Mouse (Mus musculus): ENCODE measurements at regions not wholly inside any gene's neighbourhood (a gene's known extent, or its start where the extent isn't known, plus 50 kb on each side); places are given as distances from the start of the nearest gene placed in this dataset.

- 72% methylated on average over 7 of the region's 7 CpGs for WGBS
- no peak for ATAC-seq (ENCODE audit: insufficient read depth, low FRiP score, low read depth)
- no peaks in the 10 kb centered on the region for H3K4me1 ChIP-seq
- H3K36me3 ChIP-seq: no peaks in the 10 kb centered on the region
- no peak overlapping the region for H3K4me3 ChIP-seq (replicated peaks)
- H3K4me2 ChIP-seq: no peak overlapping the region
- no peak overlapping the region for H3K27ac ChIP-seq
- no peaks in the 10 kb centered on the region for H3K9me3 ChIP-seq
- no peak overlapping the region for H3K9ac ChIP-seq
- H3K27me3 ChIP-seq (replicated peaks): no peaks in the 10 kb centered on the region
Measured at GRCm38 (mm10) chr10:66752237-66752810, 343.6 kb upstream of the Jmjd1c start.

GRCm38 (mm10) chr10:66756866-66757265, 339.1 kb upstream of the Jmjd1c start:
- no peaks in the 10 kb centered on the region for H3K4me1 ChIP-seq
- WGBS: 87% methylated on average over 4 of the region's 4 CpGs
- H3K4me2 ChIP-seq: no peak overlapping the region
- no peak for ATAC-seq (ENCODE audit: insufficient read depth, low FRiP score, low read depth)
- no peak overlapping the region for H3K9ac ChIP-seq
- H3K27me3 ChIP-seq (replicated peaks): no peaks in the 10 kb centered on the region
- no peak overlapping the region for H3K27ac ChIP-seq
- H3K9me3 ChIP-seq: no peaks in the 10 kb centered on the region
- H3K36me3 ChIP-seq: no peaks in the 10 kb centered on the region
- no peak overlapping the region for H3K4me3 ChIP-seq (replicated peaks)

- WGBS: 32% methylated on average over 21 of the region's 21 CpGs
- Histone ChIP-seq H3K4me2 (no peak overlapping the region), H3K36me3 (no peaks in the 10 kb centered on the region), H3K27me3 (replicated peaks) (no peaks in the 10 kb centered on the region), H3K9me3 (no peaks in the 10 kb centered on the region), H3K27ac (no peak overlapping the region), H3K4me3 (replicated peaks) (no peak overlapping the region), H3K4me1 (no peaks in the 10 kb centered on the region), H3K9ac (no peak overlapping the region)
- ATAC-seq (ENCODE audit: insufficient read depth, low FRiP score, low read depth): no peak
Measured at GRCm38 (mm10) chr10:66770161-66771030, 325.5 kb upstream of the Jmjd1c start.

- 63% methylated on average over 11 of the region's 11 CpGs for whole genome bisulfite sequencing
- ATAC-seq (ENCODE audit: insufficient read depth, low FRiP score, low read depth): 0 out of 2 replicates have a peak, but pooled peaks have one; percentile 39
- H3K9me3 ChIP-seq: no peaks in the 10 kb centered on the region
- no peak overlapping the region for H3K9ac ChIP-seq
- no peaks in the 10 kb centered on the region for H3K36me3 ChIP-seq
- no peak overlapping the region for H3K4me3 ChIP-seq (replicated peaks)
- H3K4me1 ChIP-seq: no peaks in the 10 kb centered on the region
- no peaks in the 10 kb centered on the region for H3K27me3 ChIP-seq (replicated peaks)
- no peak overlapping the region for H3K27ac ChIP-seq
- H3K4me2 ChIP-seq: no peak overlapping the region
Measured at GRCm38 (mm10) chr10:66780335-66781170, 315.4 kb upstream of the Jmjd1c start.

GRCm38 (mm10) chr10:66781171-66781510, 314.8 kb upstream of the Jmjd1c start:
- ATAC-seq (ENCODE audit: insufficient read depth, low FRiP score, low read depth): no peak
- no peak overlapping the region for H3K4me2 ChIP-seq
- no peaks in the 10 kb centered on the region for H3K4me1 ChIP-seq
- H3K9ac ChIP-seq: no peak overlapping the region
- H3K9me3 ChIP-seq: no peaks in the 10 kb centered on the region
- H3K27ac ChIP-seq: no peak overlapping the region
- H3K27me3 ChIP-seq (replicated peaks): no peaks in the 10 kb centered on the region
- 48% methylated on average over 1 of the region's 1 CpGs for WGBS
- H3K36me3 ChIP-seq: no peaks in the 10 kb centered on the region
- H3K4me3 ChIP-seq (replicated peaks): no peak overlapping the region

GRCm38 (mm10) chr10:66782025-66782424, 313.9 kb upstream of the Jmjd1c start:
- Histone ChIP-seq H3K27ac (no peak overlapping the region), H3K9ac (no peak overlapping the region), H3K9me3 (no peaks in the 10 kb centered on the region), H3K4me2 (no peak overlapping the region), H3K27me3 (replicated peaks) (no peaks in the 10 kb centered on the region), H3K36me3 (no peaks in the 10 kb centered on the region), H3K4me1 (no peaks in the 10 kb centered on the region), H3K4me3 (replicated peaks) (no peak overlapping the region)
- no peak for ATAC-seq (ENCODE audit: insufficient read depth, low FRiP score, low read depth)
- WGBS: 91% methylated on average over 5 of the region's 5 CpGs

- WGBS: 81% methylated on average over 7 of the region's 7 CpGs
- no peaks in the 10 kb centered on the region for H3K9me3 ChIP-seq
- ATAC-seq (ENCODE audit: insufficient read depth, low FRiP score, low read depth): no peak
Measured at GRCm38 (mm10) chr10:66787812-66788211, 308.1 kb upstream of the Jmjd1c start.

GRCm38 (mm10) chr10:66796296-66796695, 299.6 kb upstream of the Jmjd1c start:
- ATAC-seq (ENCODE audit: insufficient read depth, low FRiP score, low read depth): no peak
- no peak overlapping the region for H3K9ac ChIP-seq
- H3K4me1 ChIP-seq: no peaks in the 10 kb centered on the region
- no peak overlapping the region for H3K4me3 ChIP-seq (replicated peaks)
- H3K9me3 ChIP-seq: no peaks in the 10 kb centered on the region
- H3K36me3 ChIP-seq: no peaks in the 10 kb centered on the region
- WGBS: 89% methylated on average over 9 of the region's 9 CpGs
- H3K4me2 ChIP-seq: no peak overlapping the region
- H3K27ac ChIP-seq: no peak overlapping the region
- no peaks in the 10 kb centered on the region for H3K27me3 ChIP-seq (replicated peaks)

More at GRCm38 (mm10) chr10:66787812-66788211, 308.1 kb upstream of the Jmjd1c start:
- Histone ChIP-seq H3K27me3 (replicated peaks) (no peaks in the 10 kb centered on the region), H3K4me1 (no peaks in the 10 kb centered on the region), H3K27ac (no peak overlapping the region), H3K4me2 (no peak overlapping the region), H3K9ac (no peak overlapping the region), H3K36me3 (no peaks in the 10 kb centered on the region), H3K4me3 (replicated peaks) (no peak overlapping the region)

GRCm38 (mm10) chr10:66802691-66803090, 293.2 kb upstream of the Jmjd1c start:
- no peak overlapping the region for H3K4me2 ChIP-seq
- no peak overlapping the region for H3K4me3 ChIP-seq (replicated peaks)
- H3K9me3 ChIP-seq: no peaks in the 10 kb centered on the region
- no peaks in the 10 kb centered on the region for H3K27me3 ChIP-seq (replicated peaks)
- H3K4me1 ChIP-seq: no peaks in the 10 kb centered on the region
- H3K9ac ChIP-seq: no peak overlapping the region
- no peaks in the 10 kb centered on the region for H3K36me3 ChIP-seq
- 83% methylated on average over 1 of the region's 1 CpGs for WGBS
- no peak overlapping the region for H3K27ac ChIP-seq
- ATAC-seq (ENCODE audit: insufficient read depth, low FRiP score, low read depth): no peak

GRCm38 (mm10) chr10:66807261-66807968, 288.5 kb upstream of the Jmjd1c start:
- Histone ChIP-seq H3K27me3 (replicated peaks) (no peaks in the 10 kb centered on the region), H3K27ac (no peak overlapping the region), H3K9ac (no peak overlapping the region), H3K4me3 (replicated peaks) (no peak overlapping the region), H3K36me3 (no peaks in the 10 kb centered on the region), H3K4me1 (no peaks in the 10 kb centered on the region), H3K9me3 (no peaks in the 10 kb centered on the region), H3K4me2 (no peak overlapping the region)
- no peak for ATAC-seq (ENCODE audit: insufficient read depth, low FRiP score, low read depth)
- 50% methylated on average over 16 of the region's 16 CpGs for WGBS

GRCm38 (mm10) chr10:66812515-66813260, 283.2 kb upstream of the Jmjd1c start:
- Histone ChIP-seq H3K4me2 (no peak overlapping the region), H3K27ac (no peak overlapping the region), H3K9me3 (no peaks in the 10 kb centered on the region), H3K36me3 (no peaks in the 10 kb centered on the region), H3K4me3 (replicated peaks) (no peak overlapping the region), H3K27me3 (replicated peaks) (0 out of 2 replicates have a peak, but pooled peaks cover 3% of the 10 kb centered on the region), H3K4me1 (peaks cover 4% of the 10 kb centered on the region; the same call in 1 of the 2 replicates), H3K9ac (no peak overlapping the region)
- 74% methylated on average over 11 of the region's 11 CpGs for WGBS
- no peak for ATAC-seq (ENCODE audit: insufficient read depth, low FRiP score, low read depth)
